In genomic region chr2:122365244-122365866, GRCm38 (mm10) we compare ENCODE assay signal across 11 mouse cellular contexts. TPM values are rescaled to one million over a fixed set of nuclear protein-coding genes. Genes with fewer than 3 reads are reported as not detected.
DNase-seq lines count a peak whose midpoint lies in the region; ATAC-seq and TF ChIP-seq lines count a peak whose summit lies in the region.
"Had no signal": no experiment of that assay in that cellular context is flagged by ENCODE, and none has a peak within 500 bp of the region (broad histone marks: within the 10 kb centered on the region; RNA-seq: fewer than 3 reads in every experiment).

No protein-coding gene starts in this region.

- no peak overlapping the region for H3K4me2 ChIP-seq in liver, embryonic 11.5 days

- no peak overlapping the region for H3K9ac ChIP-seq in liver, embryonic 11.5 days (ENCODE audit: low read depth, low read length)

- ATAC-seq in liver, embryonic 11.5 days (replicated peaks; ENCODE audit: low FRiP score) = no peak

- H3K9me3 ChIP-seq in liver, embryonic 11.5 days (ENCODE audit: control insufficient read depth, low read length) = no peaks in the 10 kb centered on the region

- H3K4me1 ChIP-seq in liver, embryonic 11.5 days (replicated peaks; ENCODE audit: control insufficient read depth, insufficient read depth, low read length) = peaks cover 25% of the 10 kb centered on the region

- WGBS in liver, embryonic 11.5 days = 81% methylated on average over 10 of the region's 10 CpGs

- H3K36me3 ChIP-seq in liver, embryonic 11.5 days (ENCODE audit: control insufficient read depth, insufficient read depth, low read length) = no peaks in the 10 kb centered on the region

- peak; percentile 36; the same call in 1 of the 2 replicates for TF ChIP-seq CTCF in gastrocnemius, adult 2 months (IDR thresholded peaks at IDR 0.05)

- H3K27ac ChIP-seq in gastrocnemius, adult 2 months = no peak overlapping the region
- peak overlapping the region; percentile 27; the same call in 1 of the 2 replicates for H3K27ac ChIP-seq in liver, embryonic 11.5 days (ENCODE audit: low read depth, low read length)

- H3K27me3 ChIP-seq in liver, embryonic 11.5 days (replicated peaks; ENCODE audit: control insufficient read depth, insufficient read depth, low read length) = no peaks in the 10 kb centered on the region

- intact Hi-C loops in gastrocnemius, adult 2 months (cut with DNase I) = no loop called here

- no peak overlapping the region for H3K4me3 ChIP-seq in gastrocnemius, adult 2 months
- no peak overlapping the region for H3K4me3 ChIP-seq in liver, embryonic 11.5 days (ENCODE audit: low read depth, low read length)

- DNase-seq in gastrocnemius, adult 2 months = no peak
- no peak for DNase-seq in gastrocnemius, postnatal 10 days
- DNase-seq in A20 (ENCODE audit: low read depth, low spot score) = peak; percentile 41
- peak; percentile 43 to 61 for DNase-seq in cerebellum, adult 18-20 months
- DNase-seq in liver, embryonic 11.5 days (ENCODE audit: low spot score) = no peak
- DNase-seq in frontal cortex, postnatal 14 days (ENCODE audit: low spot score in 2 of 2) = no peak
- no peak for DNase-seq in left cerebral cortex, adult 11 months (ENCODE audit: low spot score)
- no peak for DNase-seq in gastrocnemius, postnatal 4 days (ENCODE audit: low spot score in 2 of 2)
- DNase-seq: lung, adult 2 months had no signal

RNA-seq across cellular contexts. Expression of gene Shf, which starts 3.6 kb away (rescaled TPM):
- 1 to 10 TPM; 2.1 to 2.9 TPM for total RNA-seq in gastrocnemius, adult 2 months (2021)
- total RNA-seq in gastrocnemius, postnatal 10 days (2021) = 1 to 10 TPM; 7.5 to 9.4 TPM
- polyA plus RNA-seq in liver, embryonic 11.5 days (2014; fragmentation: Nextera tagmentation; extraction: Ambion mirVana) = 2.5 TPM in 2 replicates
- 10 to 100 TPM; 11.9 to 12.2 TPM for total RNA-seq in gastrocnemius, postnatal 4 days (2021)

RNA-seq across cellular contexts. Expression of gene Duox1, which starts 49.9 kb away (rescaled TPM):
- under 1 TPM; 0.43 to 0.73 TPM for total RNA-seq in gastrocnemius, adult 2 months (2021)
- total RNA-seq in gastrocnemius, postnatal 10 days (2021) = under 1 TPM; 0.19 to 0.43 TPM
- 0.10 TPM in 1 of 2 replicates, not detected in the other for polyA plus RNA-seq in liver, embryonic 11.5 days (2014; fragmentation: Nextera tagmentation; extraction: Ambion mirVana)
- total RNA-seq in gastrocnemius, postnatal 4 days (2021) = under 1 TPM; 0.37 to 0.49 TPM
- total RNA-seq: layer of hippocampus, adult 8-10 months had no signal

RNA-seq across cellular contexts. Expression of gene Duoxa1, which starts 51.8 kb away (rescaled TPM):
- under 1 TPM; 0.28 to 0.95 TPM for total RNA-seq in gastrocnemius, adult 2 months (2021)
- under 1 TPM; 0.31 to 0.79 TPM for total RNA-seq in gastrocnemius, postnatal 10 days (2021)
- polyA plus RNA-seq in liver, embryonic 11.5 days (2014; fragmentation: Nextera tagmentation; extraction: Ambion mirVana) = not detected in 2 replicates
- 1 to 10 TPM; 1.2 TPM for total RNA-seq in gastrocnemius, postnatal 4 days (2021)
- total RNA-seq: layer of hippocampus, adult 8-10 months had no signal
- polyA plus RNA-seq: heart, embryonic 14.5 days had no signal

Comparison
In these comparisons a context has a peak if more than half of its experiments do, and no peak if none do; other contexts are left out.
1. DNase-seq: peak in A20 (single experiment) and cerebellum, adult 18-20 months (2 of 2); none in gastrocnemius, adult 2 months (single experiment), gastrocnemius, postnatal 10 days (single experiment), liver, embryonic 11.5 days (single experiment), frontal cortex, postnatal 14 days (0 of 2), left cerebral cortex, adult 11 months (single experiment) and gastrocnemius, postnatal 4 days (0 of 2).